In the genomic region with DNA sequence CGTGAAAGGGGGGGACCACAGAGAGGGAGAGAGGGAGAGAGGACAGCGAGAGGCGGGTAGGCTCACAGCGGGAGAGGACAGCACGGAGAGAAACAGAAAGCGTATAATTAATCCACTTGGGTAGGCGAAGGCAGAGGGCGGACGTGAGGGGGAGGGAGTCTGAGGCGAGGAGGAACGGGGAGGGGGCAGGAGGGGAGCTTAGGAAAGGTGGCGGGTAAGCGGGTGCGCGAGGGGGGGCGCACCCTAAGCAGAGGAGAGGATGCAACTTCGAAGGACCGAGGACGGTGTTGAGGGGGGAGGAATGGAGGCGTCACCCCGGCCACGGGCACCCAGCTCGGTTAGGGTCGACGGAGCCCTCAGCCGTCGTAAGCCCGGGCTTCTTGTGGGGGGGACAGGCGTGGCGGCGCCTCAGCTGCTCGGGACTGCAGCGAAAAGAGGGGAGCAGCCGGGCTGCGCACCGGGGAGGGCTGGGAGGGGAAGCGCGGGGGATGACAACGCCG, we compare ENCODE assay signal across 9 mouse cellular contexts. TPM values are rescaled to one million over a fixed set of nuclear protein-coding genes. Genes with fewer than 3 reads are reported as not detected.
DNase-seq lines count a peak whose midpoint lies in the region; ATAC-seq lines count a peak whose summit lies in the region.
"Had no signal": no experiment of that assay in that cellular context is flagged by ENCODE, and none has a peak within 500 bp of the region (broad histone marks: within the 10 kb centered on the region; RNA-seq: fewer than 3 reads in every experiment).

No protein-coding gene starts in this region.

- WGBS in kidney, embryonic 16.5 days, result under 1% methylated on average over 32 of the region's 40 CpGs
- under 1% methylated on average over 40 of the region's 40 CpGs for WGBS in embryonic facial prominence, embryonic 10.5 days
- 0% methylated on average over 34 of the region's 40 CpGs for WGBS in hindbrain, embryonic 12.5 days
- 1% methylated on average over 38 of the region's 40 CpGs for WGBS in midbrain, embryonic 13.5 days

- H3K27me3 ChIP-seq in kidney, embryonic 16.5 days (ENCODE audit: insufficient read depth, low read length), result peaks cover 90% of the 10 kb centered on the region
- peaks cover 100% of the 10 kb centered on the region for H3K27me3 ChIP-seq in embryonic facial prominence, embryonic 10.5 days (replicated peaks; ENCODE audit: low read depth, poor library complexity, severe bottlenecking)
- peaks cover 94% of the 10 kb centered on the region for H3K27me3 ChIP-seq in hindbrain, embryonic 12.5 days
- peaks cover 100% of the 10 kb centered on the region for H3K27me3 ChIP-seq in midbrain, embryonic 13.5 days

- ATAC-seq in kidney, embryonic 16.5 days (ENCODE audit: low FRiP score, low TSS enrichment), result peak; percentile 7; the same call in 1 of the 2 replicates
- 0 out of 2 replicates have a peak, but pooled peaks have one; percentile 49 for ATAC-seq in hindbrain, embryonic 12.5 days (ENCODE audit: low FRiP score)
- ATAC-seq in midbrain, embryonic 13.5 days, result peak; percentile 49; the same call in 1 of the 2 replicates

- H3K4me2 ChIP-seq in kidney, embryonic 16.5 days (replicated peaks; ENCODE audit: low read depth, low read length), result peak overlapping the region; percentile 75
- H3K4me2 ChIP-seq in hindbrain, embryonic 12.5 days (replicated peaks), result peak overlapping the region; percentile 52
- H3K4me2 ChIP-seq in midbrain, embryonic 13.5 days (replicated peaks), result peak overlapping the region; percentile 52

- DNase-seq in kidney, adult 8-10 months, result no peak
- DNase-seq in embryonic facial prominence, embryonic 10.5 days (ENCODE audit: low spot score), result peak; percentile 58
- DNase-seq in left cerebral cortex, adult 11 months (ENCODE audit: low spot score), result no peak
- DNase-seq in layer of hippocampus, postnatal 25 days (ENCODE audit: extremely low spot score in 1 of 2, low spot score in 1 of 2), result no peak
- DNase-seq in urinary bladder, adult 2 months (ENCODE audit: low spot score), result no peak

- H3K4me1 ChIP-seq in kidney, embryonic 16.5 days (ENCODE audit: insufficient read depth, low read length), result peaks cover 50% of the 10 kb centered on the region
- peaks cover 76% of the 10 kb centered on the region for H3K4me1 ChIP-seq in embryonic facial prominence, embryonic 10.5 days
- H3K4me1 ChIP-seq in hindbrain, embryonic 12.5 days, result peaks cover 31% of the 10 kb centered on the region
- peaks cover 38% of the 10 kb centered on the region for H3K4me1 ChIP-seq in midbrain, embryonic 13.5 days (replicated peaks)

- H3K9me3 ChIP-seq in kidney, embryonic 16.5 days (ENCODE audit: low read length), result no peaks in the 10 kb centered on the region
- H3K9me3 ChIP-seq in embryonic facial prominence, embryonic 10.5 days, result no peaks in the 10 kb centered on the region
- no peaks in the 10 kb centered on the region for H3K9me3 ChIP-seq in hindbrain, embryonic 12.5 days (replicated peaks)
- H3K9me3 ChIP-seq in midbrain, embryonic 13.5 days, result no peaks in the 10 kb centered on the region

- peak overlapping the region; percentile 63 for H3K4me3 ChIP-seq in kidney, embryonic 16.5 days (ENCODE audit: low read length)
- H3K4me3 ChIP-seq in embryonic facial prominence, embryonic 10.5 days, result peak overlapping the region; percentile 64
- H3K4me3 ChIP-seq in hindbrain, embryonic 12.5 days, result peak overlapping the region; percentile 39
- peak overlapping the region; percentile 38 for H3K4me3 ChIP-seq in midbrain, embryonic 13.5 days (replicated peaks)

- H3K27ac ChIP-seq in kidney, embryonic 16.5 days (ENCODE audit: low read length), result peak overlapping the region; percentile 87
- peak overlapping the region; percentile 89 for H3K27ac ChIP-seq in embryonic facial prominence, embryonic 10.5 days (replicated peaks)
- H3K27ac ChIP-seq in hindbrain, embryonic 12.5 days, result peak overlapping the region; percentile 71
- H3K27ac ChIP-seq in midbrain, embryonic 13.5 days, result no peak overlapping the region
- H3K27ac ChIP-seq: macrophage had no signal

- peak overlapping the region; percentile 83 for H3K9ac ChIP-seq in kidney, embryonic 16.5 days (replicated peaks; ENCODE audit: low read length)
- H3K9ac ChIP-seq in hindbrain, embryonic 12.5 days, result peak overlapping the region; percentile 65
- H3K9ac ChIP-seq in midbrain, embryonic 13.5 days (replicated peaks), result 0 out of 2 replicates have a peak overlapping the region, but pooled peaks have one; percentile 0

- peaks cover 8% of the 10 kb centered on the region; the same call in 1 of the 2 replicates for H3K36me3 ChIP-seq in kidney, embryonic 16.5 days (ENCODE audit: insufficient read depth, low read length)
- H3K36me3 ChIP-seq in embryonic facial prominence, embryonic 10.5 days (replicated peaks), result peaks cover 28% of the 10 kb centered on the region
- no peaks in the 10 kb centered on the region for H3K36me3 ChIP-seq in hindbrain, embryonic 12.5 days
- H3K36me3 ChIP-seq in midbrain, embryonic 13.5 days, result no peaks in the 10 kb centered on the region

RNA-seq across cellular contexts. Expression of a gene that starts 7.9 kb away (rescaled TPM):
- 516 and 585 TPM in 2 replicates for polyA plus RNA-seq in kidney, embryonic 16.5 days (2015; fragmentation: Nextera tagmentation; extraction: Ambion mirVana)
- 360 and 378 TPM in 2 replicates for polyA plus RNA-seq in embryonic facial prominence, embryonic 10.5 days (2016; fragmentation: Nextera tagmentation; extraction: Ambion mirVana)
- polyA plus RNA-seq in hindbrain, embryonic 12.5 days (2016; fragmentation: Nextera tagmentation; extraction: Ambion mirVana), result 323 and 363 TPM in 2 replicates
- 96.3 and 112 TPM in 2 replicates for polyA plus RNA-seq in midbrain, embryonic 13.5 days (2015; fragmentation: Nextera tagmentation; extraction: Ambion mirVana)
- total RNA-seq in layer of hippocampus, postnatal 25 days (2021), result 10 to 100 TPM; 63.1 to 72.7 TPM
- polyA plus RNA-seq in urinary bladder, adult 2 months (2012; rRNA removed), result 11.9 and 21.9 TPM in 2 replicates

RNA-seq across cellular contexts. Expression of a gene that starts 11.0 kb away (rescaled TPM):
- polyA plus RNA-seq in kidney, embryonic 16.5 days (2015; fragmentation: Nextera tagmentation; extraction: Ambion mirVana), result 0.07 TPM in 1 of 2 replicates, not detected in the other
- not detected in 2 replicates for polyA plus RNA-seq in embryonic facial prominence, embryonic 10.5 days (2016; fragmentation: Nextera tagmentation; extraction: Ambion mirVana)
- not detected in 2 replicates for polyA plus RNA-seq in hindbrain, embryonic 12.5 days (2016; fragmentation: Nextera tagmentation; extraction: Ambion mirVana)
- not detected in 2 replicates for polyA plus RNA-seq in midbrain, embryonic 13.5 days (2015; fragmentation: Nextera tagmentation; extraction: Ambion mirVana)
- under 1 TPM; 0.34 to 0.56 TPM for total RNA-seq in layer of hippocampus, postnatal 25 days (2021)
- polyA plus RNA-seq in urinary bladder, adult 2 months (2012; rRNA removed), result not detected in 2 replicates
- polyA plus RNA-seq: macrophage had no signal

Comparison
In these comparisons a context has a peak if more than half of its experiments do, and no peak if none do; other contexts are left out.
1. H3K9ac ChIP-seq: peak in every context shown above with its lines; median percentile 83 in kidney, embryonic 16.5 days; 65 in hindbrain, embryonic 12.5 days; 0 in midbrain, embryonic 13.5 days.